Mouse (Mus musculus): Measurements from ENCODE around the gene Cpt2. TPM values are rescaled to one million over a fixed set of nuclear protein-coding genes. Genes with fewer than 3 reads are reported as not detected.

The Cpt2 gene
- polyA plus RNA-seq, 1 experiment from 2014 or later, result 81.2 TPM

GRCm38 (mm10) chr4:107920336-107920735, 3.1 kb downstream of the Cpt2 start:
- Histone ChIP-seq H3K27me3 (ENCODE audit: control insufficient read depth, insufficient read depth, low read length) (no peaks in the 10 kb centered on the region), H3K9ac (ENCODE audit: low read length) (no peak overlapping the region), H3K27ac (replicated peaks) (0 out of 2 replicates have a peak overlapping the region, but pooled peaks have one; percentile 95), H3K4me1 (replicated peaks; ENCODE audit: control insufficient read depth, insufficient read depth) (0 out of 2 replicates have a peak, but pooled peaks cover 6% of the 10 kb centered on the region), H3K36me3 (ENCODE audit: control insufficient read depth, insufficient read depth, low read length) (no peaks in the 10 kb centered on the region), H3K9me3 (ENCODE audit: control insufficient read depth, low read length) (no peaks in the 10 kb centered on the region), H3K4me2 (replicated peaks; ENCODE audit: low read depth) (no peak overlapping the region), H3K4me3 (ENCODE audit: low read depth, low read length) (no peak overlapping the region)
- no peak for DNase-seq (ENCODE audit: low spot score)
- TF ChIP-seq EP300 (optimal IDR thresholded peaks at IDR 0.05), result no peak
- no peak for TF ChIP-seq CTCF (IDR thresholded peaks at IDR 0.05; ENCODE audit: low read depth)
- WGBS, result 71% methylated on average over 2 of the region's 2 CpGs
- no peak for ATAC-seq (ENCODE audit: low FRiP score, low TSS enrichment)

- H3K4me1 ChIP-seq (replicated peaks; ENCODE audit: control insufficient read depth, insufficient read depth), result no peaks in the 10 kb centered on the region
- 92% methylated on average over 4 of the region's 4 CpGs for WGBS
- no peaks in the 10 kb centered on the region for H3K9me3 ChIP-seq (ENCODE audit: control insufficient read depth, low read length)
- H3K36me3 ChIP-seq (ENCODE audit: control insufficient read depth, insufficient read depth, low read length), result peaks cover 35% of the 10 kb centered on the region
- no peak for ATAC-seq (ENCODE audit: low FRiP score, low TSS enrichment)
- no peak overlapping the region for H3K4me3 ChIP-seq (ENCODE audit: low read depth, low read length)
- no peak overlapping the region for H3K4me2 ChIP-seq (replicated peaks; ENCODE audit: low read depth)
- no peak overlapping the region for H3K9ac ChIP-seq (ENCODE audit: low read length)
- TF ChIP-seq CTCF (IDR thresholded peaks at IDR 0.05; ENCODE audit: low read depth), result no peak
- TF ChIP-seq EP300 (optimal IDR thresholded peaks at IDR 0.05), result no peak
- no peaks in the 10 kb centered on the region for H3K27me3 ChIP-seq (ENCODE audit: control insufficient read depth, insufficient read depth, low read length)
- no peak overlapping the region for H3K27ac ChIP-seq (replicated peaks)
- no peak for DNase-seq (ENCODE audit: low spot score)
Observed at GRCm38 (mm10) chr4:107910020-107910419, 13.4 kb downstream of the Cpt2 start.

GRCm38 (mm10) chr4:107906561-107906960, 16.8 kb downstream of the Cpt2 start:
- WGBS, result 95% methylated on average over 9 of the region's 9 CpGs
- no peaks in the 10 kb centered on the region for H3K27me3 ChIP-seq (ENCODE audit: control insufficient read depth, insufficient read depth, low read length)

GRCm38 (mm10) chr4:107904252-107904651, 19.2 kb downstream of the Cpt2 start:
- H3K9ac ChIP-seq (ENCODE audit: low read length), result no peak overlapping the region
- no peak overlapping the region for H3K27ac ChIP-seq (replicated peaks)
- H3K27me3 ChIP-seq (ENCODE audit: control insufficient read depth, insufficient read depth, low read length), result no peaks in the 10 kb centered on the region
- peaks cover 22% of the 10 kb centered on the region for H3K36me3 ChIP-seq (ENCODE audit: control insufficient read depth, insufficient read depth, low read length)
- no peaks in the 10 kb centered on the region for H3K4me1 ChIP-seq (replicated peaks; ENCODE audit: control insufficient read depth, insufficient read depth)
- H3K4me2 ChIP-seq (replicated peaks; ENCODE audit: low read depth), result no peak overlapping the region
- H3K4me3 ChIP-seq (ENCODE audit: low read depth, low read length), result no peak overlapping the region
- no peak for TF ChIP-seq CTCF (IDR thresholded peaks at IDR 0.05; ENCODE audit: low read depth)
- TF ChIP-seq EP300 (optimal IDR thresholded peaks at IDR 0.05), result no peak
- ATAC-seq (ENCODE audit: low FRiP score, low TSS enrichment), result no peak
- no peak for DNase-seq (ENCODE audit: low spot score)
- no peaks in the 10 kb centered on the region for H3K9me3 ChIP-seq (ENCODE audit: control insufficient read depth, low read length)
- WGBS, result 88% methylated on average over 10 of the region's 10 CpGs

More at GRCm38 (mm10) chr4:107906561-107906960, 16.8 kb downstream of the Cpt2 start:
- no peak for DNase-seq (ENCODE audit: low spot score)
- H3K4me3 ChIP-seq (ENCODE audit: low read depth, low read length), result no peak overlapping the region
- no peak overlapping the region for H3K9ac ChIP-seq (ENCODE audit: low read length)
- H3K4me2 ChIP-seq (replicated peaks; ENCODE audit: low read depth), result no peak overlapping the region
- no peaks in the 10 kb centered on the region for H3K9me3 ChIP-seq (ENCODE audit: control insufficient read depth, low read length)
- TF ChIP-seq CTCF (IDR thresholded peaks at IDR 0.05; ENCODE audit: low read depth) (no peak), EP300 (optimal IDR thresholded peaks at IDR 0.05) (no peak)
- no peaks in the 10 kb centered on the region for H3K4me1 ChIP-seq (replicated peaks; ENCODE audit: control insufficient read depth, insufficient read depth)
- peaks cover 24% of the 10 kb centered on the region for H3K36me3 ChIP-seq (ENCODE audit: control insufficient read depth, insufficient read depth, low read length)
- no peak for ATAC-seq (ENCODE audit: low FRiP score, low TSS enrichment)
- no peak overlapping the region for H3K27ac ChIP-seq (replicated peaks)

GRCm38 (mm10) chr4:107900206-107900605, 23.2 kb downstream of the Cpt2 start:
- Histone ChIP-seq H3K9ac (ENCODE audit: low read length) (no peak overlapping the region), H3K4me3 (ENCODE audit: low read depth, low read length) (no peak overlapping the region), H3K4me1 (replicated peaks; ENCODE audit: control insufficient read depth, insufficient read depth) (no peaks in the 10 kb centered on the region), H3K4me2 (replicated peaks; ENCODE audit: low read depth) (no peak overlapping the region), H3K27ac (replicated peaks) (no peak overlapping the region), H3K9me3 (ENCODE audit: control insufficient read depth, low read length) (no peaks in the 10 kb centered on the region), H3K36me3 (ENCODE audit: control insufficient read depth, insufficient read depth, low read length) (peaks cover 16% of the 10 kb centered on the region), H3K27me3 (ENCODE audit: control insufficient read depth, insufficient read depth, low read length) (no peaks in the 10 kb centered on the region)
- DNase-seq (ENCODE audit: low spot score) (no peak), ATAC-seq (ENCODE audit: low FRiP score, low TSS enrichment) (no peak)
- no peak for TF ChIP-seq EP300 (optimal IDR thresholded peaks at IDR 0.05)
- 77% methylated on average over 3 of the region's 3 CpGs for WGBS

GRCm38 (mm10) chr4:107899211-107899927, 24.0 kb downstream of the Cpt2 start:
- WGBS, result 63% methylated on average over 5 of the region's 5 CpGs
- H3K4me3 ChIP-seq (ENCODE audit: low read depth, low read length), result no peak overlapping the region
- H3K27me3 ChIP-seq (ENCODE audit: control insufficient read depth, insufficient read depth, low read length), result no peaks in the 10 kb centered on the region
- DNase-seq (ENCODE audit: low spot score) (no peak), ATAC-seq (ENCODE audit: low FRiP score, low TSS enrichment) (peak; percentile 50; the same call in 1 of the 2 replicates)
- H3K4me1 ChIP-seq (replicated peaks; ENCODE audit: control insufficient read depth, insufficient read depth), result no peaks in the 10 kb centered on the region
- H3K9ac ChIP-seq (ENCODE audit: low read length), result no peak overlapping the region
- H3K9me3 ChIP-seq (ENCODE audit: control insufficient read depth, low read length), result no peaks in the 10 kb centered on the region
- H3K27ac ChIP-seq (replicated peaks), result no peak overlapping the region
- H3K36me3 ChIP-seq (ENCODE audit: control insufficient read depth, insufficient read depth, low read length), result peaks cover 16% of the 10 kb centered on the region
- no peak overlapping the region for H3K4me2 ChIP-seq (replicated peaks; ENCODE audit: low read depth)
- no peak for TF ChIP-seq EP300 (optimal IDR thresholded peaks at IDR 0.05)
- TF ChIP-seq CTCF (IDR thresholded peaks at IDR 0.05; ENCODE audit: low read depth), result no peak
